Mouse (Mus musculus): ENCODE results near the gene Gpatch3.

Gpatch3 gene

GRCm38 (mm10) chr4:133584059-133584951 lies 9.8 kb downstream of the Gpatch3 start, which contains the start of gene Gpn2:
Gene Gpn2, plus strand, starts transcription at chr4:133584362.
- DNase-seq (ENCODE audit: low read depth, low spot score): peak; percentile 78

GRCm38 (mm10) chr4:133592570-133592969 lies 18.0 kb downstream of the Gpatch3 start:
- DNase-seq (ENCODE audit: low read depth, low spot score): peak; percentile 71

- DNase-seq (ENCODE audit: low read depth, low spot score): no peak
Measured at GRCm38 (mm10) chr4:133595538-133595937, 21.0 kb downstream of the Gpatch3 start.

GRCm38 (mm10) chr4:133596084-133596483 lies 21.5 kb downstream of the Gpatch3 start:
- DNase-seq (ENCODE audit: low read depth, low spot score): no peak

- DNase-seq (ENCODE audit: low read depth, low spot score): no peak
Measured at GRCm38 (mm10) chr4:133598616-133599015, 24.1 kb downstream of the Gpatch3 start.

- DNase-seq (ENCODE audit: low read depth, low spot score): no peak
Measured at GRCm38 (mm10) chr4:133599116-133599515, 24.6 kb downstream of the Gpatch3 start.

- DNase-seq (ENCODE audit: low read depth, low spot score): peak; percentile 87
Measured at GRCm38 (mm10) chr4:133599571-133600073, 25.1 kb downstream of the Gpatch3 start.

- no peak for DNase-seq (ENCODE audit: low read depth, low spot score)
Measured at GRCm38 (mm10) chr4:133600306-133600705, 25.8 kb downstream of the Gpatch3 start.

GRCm38 (mm10) chr4:133601721-133602218 lies 27.2 kb downstream of the Gpatch3 start, which contains the start of gene Sfn:
Gene Sfn, minus strand, starts transcription at chr4:133602168.
- no peak for DNase-seq (ENCODE audit: low read depth, low spot score)

- no peak for DNase-seq (ENCODE audit: low read depth, low spot score)
Measured at GRCm38 (mm10) chr4:133603056-133603455, 28.5 kb downstream of the Gpatch3 start.

- DNase-seq (ENCODE audit: low read depth, low spot score): no peak
Measured at GRCm38 (mm10) chr4:133604175-133604574, 29.6 kb downstream of the Gpatch3 start.

GRCm38 (mm10) chr4:133604856-133605255 lies 30.3 kb downstream of the Gpatch3 start:
- DNase-seq (ENCODE audit: low read depth, low spot score): no peak

GRCm38 (mm10) chr4:133605330-133605729 lies 30.8 kb downstream of the Gpatch3 start:
- DNase-seq (ENCODE audit: low read depth, low spot score): no peak

GRCm38 (mm10) chr4:133607284-133607683 lies 32.7 kb downstream of the Gpatch3 start:
- no peak for DNase-seq (ENCODE audit: low read depth, low spot score)

GRCm38 (mm10) chr4:133609719-133610118 lies 35.2 kb downstream of the Gpatch3 start:
- DNase-seq (ENCODE audit: low read depth, low spot score): peak; percentile 72

- DNase-seq (ENCODE audit: low read depth, low spot score): no peak
Measured at GRCm38 (mm10) chr4:133611815-133612214, 37.3 kb downstream of the Gpatch3 start.

- DNase-seq (ENCODE audit: low read depth, low spot score): no peak
Measured at GRCm38 (mm10) chr4:133612416-133612815, 37.9 kb downstream of the Gpatch3 start.

- no peak for DNase-seq (ENCODE audit: low read depth, low spot score)
Measured at GRCm38 (mm10) chr4:133613026-133613425, 38.5 kb downstream of the Gpatch3 start.

GRCm38 (mm10) chr4:133613867-133614266 lies 39.3 kb downstream of the Gpatch3 start:
- no peak for DNase-seq (ENCODE audit: low read depth, low spot score)

- DNase-seq (ENCODE audit: low read depth, low spot score): no peak
Measured at GRCm38 (mm10) chr4:133614274-133614761, 39.8 kb downstream of the Gpatch3 start.

- DNase-seq (ENCODE audit: low read depth, low spot score): no peak
Measured at GRCm38 (mm10) chr4:133615416-133615815, 40.9 kb downstream of the Gpatch3 start.

GRCm38 (mm10) chr4:133617936-133618335 lies 43.4 kb downstream of the Gpatch3 start:
- no peak for DNase-seq (ENCODE audit: low read depth, low spot score)
